Mouse (Mus musculus) ZHBTc4 (cell line): ENCODE measurements around the gene Deaf1.

ENCODE experiments used
- DNase-seq: peaks from one replicate; pipeline ENCODE4 v3.0.0-alpha.2; 2011; ENCODE audit warnings: low read depth, low spot score

The Deaf1 gene

DNA sequence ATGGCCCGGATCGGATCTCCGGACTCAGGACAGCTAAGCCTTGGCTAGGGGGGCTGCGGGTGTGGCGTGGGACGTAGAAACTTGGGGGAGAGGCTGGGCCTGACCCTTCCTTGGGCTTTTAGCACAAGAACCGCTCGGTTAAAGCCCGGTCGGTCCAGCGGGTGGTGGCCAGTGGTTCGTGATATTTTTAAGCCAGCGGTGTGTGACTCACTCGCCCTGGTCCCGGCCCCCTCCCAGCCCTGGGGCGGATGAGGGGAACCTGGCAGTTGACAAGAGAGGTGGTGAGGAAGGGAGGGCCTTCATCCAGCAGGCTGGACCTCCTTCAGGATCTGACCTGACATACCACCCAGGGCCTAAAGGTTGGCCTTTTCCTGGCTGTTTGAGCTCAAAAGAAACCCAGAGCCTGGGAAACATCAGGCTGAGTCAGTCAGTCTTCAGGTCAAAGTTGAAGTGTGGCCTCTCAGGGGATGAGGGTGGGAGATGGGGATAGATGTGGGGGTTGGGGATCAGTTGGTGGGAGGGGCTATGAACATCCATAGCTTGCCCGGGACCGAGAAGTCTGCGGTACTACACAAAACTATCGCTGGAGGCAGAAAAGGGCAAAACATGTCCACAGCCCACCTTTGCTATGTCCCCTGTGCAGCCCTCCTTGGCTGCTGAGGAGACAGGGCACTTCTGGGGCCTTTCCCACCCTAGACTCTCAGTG lies 11.9 kb upstream of the Deaf1 start:
- DNase-seq: peak; percentile 49

DNA sequence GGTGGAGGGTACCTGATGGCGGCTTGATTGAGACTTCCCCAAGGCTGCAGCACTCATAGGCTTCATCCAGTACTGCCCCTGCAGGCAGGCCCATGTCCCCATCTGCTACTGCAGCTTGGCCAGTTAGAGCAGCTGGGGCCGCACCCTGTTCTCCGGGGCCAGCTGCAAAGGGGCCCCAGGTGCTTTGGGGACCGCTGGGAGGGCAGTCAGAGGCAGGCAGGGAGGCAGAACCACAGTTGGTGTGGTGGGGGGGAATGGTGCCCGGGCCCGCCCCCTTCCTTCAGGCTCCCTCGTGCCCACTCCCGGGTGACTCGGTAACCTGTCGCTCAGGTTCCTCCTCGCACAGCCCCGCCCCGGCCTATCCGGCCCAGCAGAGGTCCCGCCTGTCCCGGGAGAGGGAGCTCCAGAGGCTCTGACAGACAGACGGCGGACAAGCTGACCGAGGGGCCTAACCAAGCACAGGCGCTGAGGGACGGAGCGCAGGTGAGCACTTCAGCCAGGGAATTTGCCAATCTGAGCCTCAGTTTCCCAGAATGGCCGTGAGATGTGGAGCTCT lies 11.2 kb upstream of the Deaf1 start, which contains the start of gene Eps8l2:
Gene Eps8l2, plus strand, starts transcription at position 305 of the 556 bp plus-strand sequence.
- DNase-seq: peak; percentile 44

DNA sequence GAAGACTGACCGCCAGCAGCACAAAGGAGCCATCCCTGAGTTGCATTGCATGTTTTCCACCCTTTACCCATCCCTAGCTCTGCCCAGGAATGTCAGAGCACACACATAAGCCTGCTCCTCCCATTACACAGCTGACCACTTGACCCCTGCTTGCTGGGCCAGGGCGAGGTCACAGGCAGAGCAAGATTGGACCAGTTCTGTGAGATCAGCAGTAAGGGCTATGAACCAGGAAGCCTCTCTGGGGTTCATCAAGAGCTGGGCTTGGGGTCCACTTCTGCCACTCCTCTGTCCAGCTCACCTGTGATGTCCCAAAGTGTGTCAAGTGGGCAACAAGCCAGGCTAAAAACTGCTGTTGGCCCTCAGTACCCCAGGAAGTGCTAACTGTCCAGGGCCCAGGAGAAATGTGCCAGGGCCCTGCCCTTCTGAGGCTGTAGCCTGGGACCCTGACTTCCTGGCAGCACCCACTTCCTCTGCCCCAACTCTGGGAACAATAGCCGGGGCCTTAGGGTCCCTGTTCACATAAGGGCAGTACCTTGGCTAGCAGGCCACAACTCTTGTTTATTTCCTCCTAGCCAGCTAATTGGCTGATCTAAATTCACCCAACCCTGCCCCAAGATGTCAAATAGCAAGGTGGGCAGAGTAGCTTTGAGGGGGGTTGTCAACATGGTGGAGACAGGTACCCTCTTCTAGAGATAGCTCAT lies 10.4 kb upstream of the Deaf1 start:
- no peak for DNase-seq

DNA sequence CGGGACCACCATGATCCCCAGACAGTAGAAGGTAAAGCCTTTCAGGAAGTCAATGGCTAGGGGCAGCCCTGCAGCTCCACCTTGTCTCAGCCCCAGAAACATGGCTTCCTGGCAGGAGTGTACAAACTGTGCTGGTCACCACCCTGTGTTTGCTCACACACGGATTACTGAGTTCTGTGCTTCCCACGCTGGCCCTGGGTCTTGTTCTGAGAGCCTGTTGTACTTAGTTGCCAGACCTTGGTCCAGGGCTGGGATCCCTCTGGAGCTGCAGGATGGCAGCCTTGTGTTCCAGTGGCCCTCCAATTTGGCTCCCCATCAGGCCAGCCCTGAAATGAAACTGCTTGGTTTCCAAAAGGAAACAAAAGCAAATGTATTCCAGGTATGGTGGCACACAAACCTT lies 8.8 kb upstream of the Deaf1 start:
- no peak for DNase-seq

DNA sequence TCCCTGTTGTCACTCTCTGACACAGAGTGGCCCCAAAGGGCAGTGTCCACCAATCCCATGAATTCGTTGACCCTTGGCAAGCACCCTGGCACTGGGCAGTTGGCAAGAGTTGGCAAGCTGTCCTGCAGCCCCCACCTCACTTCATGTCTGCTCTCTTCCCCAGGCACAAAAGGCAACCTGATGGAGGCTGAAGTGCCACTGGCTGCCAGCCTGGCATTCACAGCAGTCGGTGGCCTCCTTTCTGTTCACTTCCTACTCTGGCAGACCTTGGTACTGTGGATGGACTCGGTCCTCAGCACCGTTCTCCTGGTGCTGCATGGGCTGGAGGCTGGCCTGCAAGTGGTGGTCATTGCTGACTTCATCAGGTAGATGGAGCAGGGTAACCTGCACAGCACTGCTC lies 8.2 kb upstream of the Deaf1 start:
- DNase-seq: no peak

DNA sequence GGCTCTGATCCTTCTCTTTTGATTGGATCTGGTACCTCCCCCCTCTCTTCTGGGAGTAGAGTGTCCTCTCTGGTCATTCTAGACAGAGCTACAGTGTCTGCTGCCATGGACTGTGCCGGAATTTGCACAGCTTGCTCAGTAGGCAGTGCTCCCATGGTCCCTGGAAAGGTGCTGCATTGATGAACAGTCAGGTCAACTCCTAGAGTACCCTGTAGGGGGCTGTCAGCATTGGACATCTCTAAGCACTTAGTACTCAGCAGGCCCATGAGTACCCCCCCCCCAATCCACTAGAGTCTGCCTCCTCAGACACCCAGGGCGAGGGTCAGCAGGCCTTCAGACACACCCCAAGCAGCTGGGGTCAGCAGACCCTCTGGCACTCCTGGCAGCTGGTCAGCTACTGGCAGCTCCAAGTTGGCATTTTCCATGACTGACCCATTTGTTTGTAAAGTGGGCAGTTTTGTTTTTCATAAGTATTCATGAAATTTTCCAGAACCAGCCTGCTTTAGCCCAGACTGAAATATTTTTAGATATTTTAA lies 7.6 kb upstream of the Deaf1 start:
- no peak for DNase-seq

DNA sequence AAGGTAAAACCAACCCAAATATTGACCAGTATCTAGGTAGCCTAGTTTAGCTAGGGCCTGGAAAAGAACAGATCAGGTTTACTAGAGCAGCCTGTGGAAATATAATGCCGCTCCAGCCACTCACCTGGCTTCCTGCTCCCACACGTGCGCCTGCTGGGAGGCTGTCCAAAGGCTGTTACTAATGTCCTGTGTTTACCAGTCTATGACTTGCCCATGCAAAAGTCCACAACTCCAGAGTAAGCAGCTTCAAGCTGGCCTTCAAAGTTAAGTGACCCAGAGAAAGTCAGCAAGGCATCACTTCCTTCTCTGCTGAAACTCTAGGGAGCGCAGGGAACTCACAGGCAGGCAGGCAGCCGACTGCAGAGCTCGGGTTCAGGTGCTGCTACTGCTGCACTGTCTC lies 4.5 kb upstream of the Deaf1 start:
- DNase-seq: no peak

DNA sequence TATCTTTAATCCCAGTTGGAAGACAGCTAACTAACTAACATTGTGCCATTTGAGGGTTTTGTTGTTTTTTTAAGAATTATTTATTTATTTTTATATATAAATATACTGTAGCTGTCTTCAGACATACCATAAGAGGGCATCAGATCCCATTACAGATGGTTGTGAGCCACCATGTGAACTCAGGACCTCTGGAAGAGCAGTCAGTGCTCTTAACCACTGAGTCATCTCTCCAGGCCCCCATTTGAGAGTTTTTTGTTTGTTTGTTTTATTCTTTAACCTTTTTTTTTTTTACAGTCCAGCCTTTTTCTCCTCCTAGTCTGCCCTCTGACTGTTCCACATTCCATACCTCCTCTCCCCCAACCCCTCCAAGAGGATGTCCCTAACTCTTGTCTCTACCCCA lies 3.2 kb upstream of the Deaf1 start:
- no peak for DNase-seq

DNA sequence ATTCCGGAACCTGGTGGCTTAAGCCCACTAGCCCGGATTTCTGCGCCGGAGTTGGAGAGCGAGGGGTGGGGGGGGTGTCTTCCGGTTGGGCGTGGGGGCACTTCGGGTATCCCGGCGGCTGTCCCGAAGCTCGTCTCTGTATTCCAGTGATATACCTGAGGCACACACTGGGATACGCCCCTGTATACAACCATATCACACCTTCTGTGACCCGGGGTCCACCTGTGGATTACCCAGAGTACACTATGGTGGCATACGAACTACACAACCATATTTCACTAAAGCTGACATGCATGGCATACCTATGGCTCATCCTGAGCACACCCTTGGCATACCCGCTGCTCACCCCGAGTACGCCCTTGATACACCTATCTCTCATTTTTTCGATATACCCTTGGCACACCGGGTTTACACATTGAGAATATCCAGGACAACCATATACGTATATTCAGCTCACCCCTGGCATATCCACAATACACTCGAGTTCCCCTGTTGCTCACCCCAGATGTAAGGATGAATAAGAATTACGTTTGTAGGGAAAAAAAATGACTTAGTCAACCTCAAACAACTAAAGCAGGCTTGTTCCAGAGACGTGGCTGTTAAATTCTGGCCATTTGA lies 992 bp upstream of the Deaf1 start:
- DNase-seq: no peak

DNA sequence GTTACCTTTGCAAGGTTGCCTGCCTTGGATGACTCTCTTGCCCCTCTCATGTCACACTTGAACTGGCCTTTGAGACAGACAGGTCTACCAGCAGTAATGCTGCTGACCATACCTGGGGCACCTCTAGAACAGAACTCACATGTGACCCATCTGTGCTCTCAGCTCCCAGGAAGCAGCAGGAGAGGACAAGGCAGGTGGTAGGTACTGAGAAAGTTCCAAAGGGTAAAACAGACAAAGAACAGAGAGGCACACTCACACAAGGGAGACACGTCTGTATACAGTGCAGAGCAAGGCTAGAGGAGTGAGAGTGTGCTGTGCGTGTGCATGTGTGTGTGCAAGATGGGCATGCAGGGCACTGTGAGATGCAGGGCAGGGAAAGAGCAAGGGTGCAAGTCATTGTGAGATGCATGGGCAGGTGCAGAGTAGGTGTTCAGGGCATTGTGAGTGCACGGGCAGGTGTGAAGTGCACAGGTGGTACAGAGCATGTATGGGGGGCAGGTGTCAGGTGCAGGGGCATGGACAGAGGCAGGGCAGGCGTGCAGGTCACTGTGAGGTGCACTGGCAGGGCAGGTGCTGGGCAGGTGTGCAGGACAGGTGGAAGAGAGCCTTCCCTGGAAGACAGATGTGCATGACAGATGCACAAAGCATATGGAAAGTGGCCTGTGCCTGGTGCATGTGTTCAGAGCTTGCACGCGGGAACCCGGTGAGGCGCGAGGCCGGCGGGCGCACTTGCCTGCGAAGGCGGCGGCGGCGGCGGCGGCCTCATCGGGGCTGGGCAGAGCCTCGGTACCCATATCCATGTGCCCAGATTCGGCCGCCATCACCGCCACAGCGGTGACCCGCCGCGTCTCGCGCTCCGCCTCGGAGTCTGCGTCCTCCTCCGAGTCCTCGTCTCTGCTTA lies 694 bp downstream of the Deaf1 start:
- peak; percentile 31 for DNase-seq

DNA sequence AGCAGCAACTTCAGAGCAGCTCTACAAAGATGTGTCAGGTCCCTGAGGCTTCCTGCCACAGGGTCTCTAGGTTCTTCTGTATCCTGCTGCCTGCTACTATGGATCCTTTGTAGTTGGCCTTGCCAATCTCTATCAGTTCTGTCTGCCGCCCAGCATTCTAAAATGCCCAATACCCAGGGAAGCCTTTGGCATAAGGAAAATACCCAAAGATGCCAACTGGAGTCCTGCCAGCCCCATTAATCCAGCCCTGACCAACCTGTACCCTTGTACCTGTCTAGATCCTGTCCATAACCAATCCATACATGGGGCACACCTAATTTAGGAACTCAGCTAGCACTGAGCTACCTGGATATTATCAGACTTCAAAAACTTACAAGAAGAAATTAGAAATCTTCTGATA lies 2.8 kb downstream of the Deaf1 start:
- DNase-seq: no peak

DNA sequence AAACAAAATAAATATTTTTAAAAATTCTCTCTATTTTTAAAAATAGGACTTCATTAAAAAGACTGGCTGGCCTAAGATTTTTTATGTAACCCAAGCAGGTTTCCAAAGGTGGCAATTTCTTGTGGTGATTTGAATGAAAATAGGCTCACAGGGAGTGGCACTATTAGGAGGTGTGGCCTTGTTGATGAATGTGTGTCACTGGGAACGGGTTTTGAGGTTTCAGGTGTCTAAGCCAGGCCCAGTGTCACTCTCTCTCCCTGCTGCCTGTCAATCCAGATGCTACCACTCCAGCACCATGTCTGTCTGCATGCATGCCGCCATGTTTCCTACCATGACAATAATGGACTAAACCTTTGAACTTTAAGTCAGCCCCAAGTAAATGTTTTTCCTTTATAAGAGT lies 8.0 kb downstream of the Deaf1 start:
- DNase-seq: peak; percentile 57

DNA sequence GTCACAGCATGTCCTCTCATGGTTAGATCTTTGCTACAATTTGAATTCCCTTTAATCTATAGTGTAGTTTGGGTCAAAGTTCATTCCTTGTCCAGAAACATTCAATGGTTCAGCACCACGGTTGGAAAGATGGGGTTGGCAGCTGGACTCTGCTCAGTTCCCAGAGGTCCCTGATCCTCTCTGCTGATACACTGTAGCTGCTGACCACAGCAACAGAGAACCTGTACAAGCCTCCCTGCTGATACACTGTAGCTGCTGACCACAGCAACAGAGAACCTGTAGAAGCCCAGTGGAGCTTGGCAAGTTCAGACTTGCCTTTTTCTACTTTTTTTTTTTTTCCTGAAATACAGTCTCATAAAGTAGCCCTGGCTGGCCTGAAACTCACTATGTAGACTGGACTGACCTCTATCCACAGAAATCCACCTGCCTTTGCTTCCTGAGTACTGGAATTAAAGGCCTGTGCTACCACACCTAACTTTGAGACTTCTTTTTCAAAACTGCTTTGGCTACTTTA lies 9.8 kb downstream of the Deaf1 start:
- DNase-seq: no peak

DNA sequence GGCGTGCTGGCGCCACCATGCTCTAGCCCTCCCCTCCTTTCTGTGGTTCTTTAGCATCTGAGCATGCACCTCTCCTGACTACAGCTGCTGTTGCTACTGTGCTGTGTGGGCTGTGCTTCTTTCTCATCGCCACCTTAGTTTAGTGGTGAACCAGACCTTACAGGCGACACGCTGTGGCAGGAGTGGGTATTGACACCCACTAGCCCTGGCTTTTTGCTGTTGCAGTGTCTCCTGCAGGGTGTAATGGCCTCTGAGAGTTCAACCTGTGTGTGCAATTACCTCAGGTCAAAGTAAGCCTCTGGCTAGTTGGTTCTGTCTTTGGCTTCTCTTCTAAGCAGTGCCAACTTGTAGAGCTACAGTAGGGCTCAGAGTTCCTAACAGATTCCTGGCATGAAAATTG lies 11.5 kb downstream of the Deaf1 start:
- peak; percentile 80 for DNase-seq

DNA sequence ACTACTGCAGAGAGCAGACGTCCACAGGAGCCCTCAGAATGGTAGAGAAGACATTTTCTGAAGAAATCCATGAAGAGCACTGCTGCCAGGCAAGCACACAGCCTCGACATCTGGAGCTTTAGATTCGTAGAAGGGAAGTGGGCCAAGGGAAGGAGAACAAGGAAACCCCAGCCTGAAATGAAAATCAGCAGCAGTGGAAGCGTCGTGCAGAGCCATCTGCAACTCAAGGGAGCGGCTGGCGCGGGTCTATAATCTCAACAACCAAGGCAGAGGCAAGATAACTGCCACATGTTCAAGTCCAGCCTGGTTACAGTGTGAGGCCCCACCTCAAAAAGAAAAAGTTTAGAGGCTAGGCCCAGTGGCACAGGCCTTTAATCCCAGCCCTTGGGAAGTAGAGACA lies 12.4 kb downstream of the Deaf1 start:
- no peak for DNase-seq

DNA sequence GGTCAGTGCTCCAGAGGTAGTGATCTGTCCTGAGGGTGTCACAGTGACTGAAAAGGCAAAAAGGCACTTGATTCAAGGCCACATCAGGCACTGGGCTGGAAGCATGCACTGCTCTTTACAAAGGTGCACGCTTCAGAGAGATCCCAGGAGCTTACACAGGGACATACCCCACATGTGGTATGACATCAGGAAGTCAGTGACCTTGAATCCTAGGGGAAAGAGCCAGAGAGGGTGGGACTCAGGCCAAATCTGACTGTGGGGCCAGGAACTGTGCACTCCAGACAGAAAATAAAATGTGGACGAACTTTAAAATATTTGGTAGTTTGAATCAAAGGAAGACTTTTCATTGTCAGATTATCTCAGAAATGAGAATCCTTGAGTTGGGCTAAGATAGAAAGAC lies 13.1 kb downstream of the Deaf1 start:
- no peak for DNase-seq

DNA sequence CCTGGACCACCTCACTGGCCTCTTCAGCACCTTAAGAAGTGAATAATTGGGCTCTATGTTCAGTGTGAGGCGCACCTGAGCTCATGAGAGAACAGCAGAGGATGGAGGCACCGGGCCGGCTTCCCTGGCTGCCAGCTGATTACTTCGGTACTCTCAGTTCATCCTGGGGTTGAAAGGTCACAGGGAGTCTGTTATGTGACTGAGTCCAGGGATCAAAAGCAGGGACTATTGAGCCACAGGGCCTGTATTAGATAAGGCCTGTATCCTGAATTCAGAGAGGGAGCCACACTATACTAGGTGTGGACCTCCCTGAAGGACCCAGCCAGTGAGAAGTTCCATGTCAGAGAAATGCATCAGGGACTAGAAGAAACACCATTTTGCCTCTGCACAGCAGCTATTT lies 23.0 kb downstream of the Deaf1 start:
- no peak for DNase-seq

DNA sequence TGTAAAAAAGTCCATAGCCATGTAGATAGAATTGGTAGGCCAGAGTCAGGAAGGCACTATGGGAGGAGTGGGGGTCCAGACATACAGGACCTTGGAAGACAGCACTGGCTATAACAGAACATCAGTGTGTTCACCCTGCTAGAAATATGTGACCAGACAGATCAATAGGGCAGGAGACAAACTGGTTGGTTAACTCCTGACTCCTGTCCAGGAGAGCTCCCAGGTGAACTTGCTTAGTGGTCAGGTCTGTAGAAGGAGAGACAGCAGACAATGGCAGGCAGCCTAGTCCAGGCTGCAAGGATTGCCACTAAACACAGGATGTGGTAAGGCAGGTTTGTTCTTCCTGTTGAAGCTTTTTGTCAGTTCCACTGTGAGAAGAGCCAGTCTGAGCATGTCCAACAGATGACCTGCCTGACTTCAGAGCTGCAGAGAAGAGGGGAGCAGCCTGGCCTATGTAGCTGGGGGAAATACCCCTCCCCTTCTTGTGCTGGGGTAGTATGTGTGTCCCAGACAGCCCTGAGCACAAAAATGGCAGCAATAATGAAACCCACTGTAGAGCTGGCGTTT lies 24.7 kb downstream of the Deaf1 start:
- DNase-seq: no peak

DNA sequence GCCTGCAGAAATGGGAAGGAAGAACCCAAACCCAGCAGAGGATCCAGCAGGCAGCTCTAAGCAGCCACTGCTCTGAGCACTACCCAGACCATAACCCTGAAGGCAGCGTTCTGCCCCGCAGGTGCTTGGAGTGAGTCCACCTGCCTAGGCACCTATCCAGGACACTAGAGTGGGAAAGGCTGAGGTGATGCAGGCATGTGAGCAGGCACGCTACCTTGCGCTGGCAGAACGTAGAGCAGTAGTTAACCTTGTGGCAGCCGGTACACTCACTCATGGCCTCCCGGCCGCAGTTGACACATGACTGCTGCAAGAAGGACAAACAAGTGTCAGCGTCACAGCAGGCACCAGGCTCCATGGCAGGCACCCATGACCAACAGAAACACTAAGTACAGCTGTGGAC lies 26.1 kb downstream of the Deaf1 start:
- DNase-seq: no peak

DNA sequence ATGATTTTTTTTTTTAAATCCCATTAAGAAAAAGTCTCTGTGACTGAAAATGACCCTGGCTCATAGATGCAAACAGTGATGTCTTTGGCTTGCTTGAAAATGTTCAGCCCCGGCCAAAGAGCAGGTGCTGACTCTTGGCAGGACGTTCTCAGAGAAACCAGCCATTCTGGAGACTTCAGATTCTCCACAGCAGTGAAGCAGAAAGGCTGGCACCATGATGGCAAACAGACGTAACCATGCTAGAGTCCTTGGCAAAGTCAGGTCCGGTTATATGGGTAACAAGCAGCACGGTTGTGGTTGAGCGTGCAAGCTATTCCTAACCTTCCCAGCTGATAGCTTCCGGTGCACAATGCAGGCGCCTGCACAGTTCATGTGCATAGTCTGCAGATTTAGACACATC lies 28.3 kb downstream of the Deaf1 start:
- DNase-seq: no peak
